Mouse (Mus musculus) liver, postnatal 0 days (tissue): ENCODE measurements at regions not wholly inside any gene's neighbourhood (a gene's known extent, or its start where the extent isn't known, plus 50 kb on each side); places are given as distances from the start of the nearest gene placed in this dataset.

ENCODE experiments used
- CTCF ChIP-seq: sonication (generic); IDR thresholded peaks from 2 replicates; pipeline ENCODE4 v1.5.1; 2016; ENCODE audit warnings: antibody characterized with exemption, low read depth
- EP300 ChIP-seq: IDR thresholded peaks from 2 replicates; pipeline ENCODE4 v1.6.1; 2016; ENCODE audit warnings: antibody characterized with exemption, low read depth, mild to moderate bottlenecking

- no peak for TF ChIP-seq EP300
- no peak for TF ChIP-seq CTCF
These were observed 136.9 kb downstream of the Uaca start for GRCm38 (mm10) chr9:60931290-60931689.
